Mouse (Mus musculus): ENCODE measurements around the gene Crcp.

- TF ChIP-seq POLR2A (IDR thresholded peaks at IDR 0.05; ENCODE audit: control insufficient read depth, low read depth, low read length) (no peak), CTCF (IDR thresholded peaks at IDR 0.05; ENCODE audit: control insufficient read depth, insufficient read depth, insufficient replicate concordance, low read depth, low read length) (no peak)
Measured at GRCm38 (mm10) chr5:130009784-130010183, 19.3 kb upstream of the Crcp start.
